Mouse (Mus musculus): Measurements from ENCODE around the gene Atmin. TPM values are rescaled to one million over a fixed set of nuclear protein-coding genes. Genes with fewer than 3 reads are reported as not detected.
A peak's percentile ranks its signal among the peaks of the same experiment; 100 is the strongest.

Gene Atmin
- 10 to 100 TPM; 43.9 to 47.8 TPM for total RNA-seq (2021)
- long read RNA-seq, full-length matches to known transcripts: 43 of 58 reads
- long read RNA-seq, partial matches to known transcripts: 14 of 58 reads
- long read RNA-seq, other reads (novel, unspliced or antisense): 1 of 58 reads

DNA sequence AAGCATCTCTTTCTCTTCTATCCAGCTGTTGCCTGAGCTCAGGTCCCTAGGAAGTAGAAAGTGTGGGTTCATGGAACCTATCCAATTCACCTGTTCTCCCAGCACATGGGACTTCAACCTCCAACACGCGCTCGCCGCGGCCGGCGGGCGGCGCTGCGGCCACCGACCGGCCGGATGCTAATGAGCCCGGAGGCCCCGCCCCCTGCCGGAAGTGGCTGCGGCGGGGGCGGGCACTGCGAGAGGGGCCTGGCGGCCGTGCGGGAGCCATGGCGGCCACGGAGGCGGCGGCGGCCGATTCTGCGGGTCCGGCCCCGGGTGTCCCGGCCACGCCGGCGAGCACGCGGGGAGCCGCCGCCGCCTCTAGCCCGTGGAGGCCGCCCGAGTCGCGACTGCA is at the start of gene Atmin:
Gene Atmin, plus strand, starts transcription at position 233 of the 394 bp plus-strand sequence.
- DNase-seq (ENCODE audit: low spot score in 2 of 2): peak; percentile 57 to 85

DNA sequence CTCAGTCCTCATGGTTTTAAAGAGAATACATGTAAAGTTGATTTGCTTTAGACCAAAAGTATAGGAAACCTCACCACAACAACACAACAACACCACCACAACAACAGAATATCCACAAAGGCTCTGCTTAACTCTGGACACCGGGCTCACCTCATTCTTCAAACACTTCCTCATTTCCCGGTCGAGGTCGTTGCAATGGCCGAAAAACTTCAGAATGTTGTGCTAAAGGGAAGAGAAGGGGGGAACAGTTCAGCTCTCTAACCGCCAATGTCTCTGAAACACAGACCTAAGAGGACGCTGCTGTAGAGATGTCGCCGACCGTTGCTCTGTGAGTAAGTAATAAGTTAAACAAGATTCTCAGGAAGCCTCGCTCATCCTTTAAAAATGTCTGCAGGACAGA is 49.3 kb upstream of the Atmin start:
- no peak for DNase-seq (ENCODE audit: low spot score in 2 of 2)

DNA sequence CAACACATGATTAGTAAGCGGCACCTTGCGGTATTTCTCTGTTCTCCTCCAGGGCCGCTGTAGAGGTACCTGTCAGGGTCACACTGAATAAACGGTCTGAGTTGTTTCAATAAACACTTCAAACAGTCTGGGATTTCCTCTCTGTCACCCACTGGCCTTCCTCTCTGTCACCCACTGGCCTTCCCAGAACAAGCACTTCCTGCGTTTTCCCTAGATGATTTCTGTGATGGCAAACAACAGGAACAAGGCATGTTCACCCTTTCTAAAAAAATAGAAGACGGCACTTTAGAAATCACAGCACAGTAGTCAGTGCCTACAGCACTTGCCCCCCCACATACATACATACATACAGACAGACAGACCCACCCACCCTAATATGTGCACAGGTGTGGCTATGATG is 47.7 kb upstream of the Atmin start:
- no peak for DNase-seq (ENCODE audit: low spot score in 2 of 2)

DNA sequence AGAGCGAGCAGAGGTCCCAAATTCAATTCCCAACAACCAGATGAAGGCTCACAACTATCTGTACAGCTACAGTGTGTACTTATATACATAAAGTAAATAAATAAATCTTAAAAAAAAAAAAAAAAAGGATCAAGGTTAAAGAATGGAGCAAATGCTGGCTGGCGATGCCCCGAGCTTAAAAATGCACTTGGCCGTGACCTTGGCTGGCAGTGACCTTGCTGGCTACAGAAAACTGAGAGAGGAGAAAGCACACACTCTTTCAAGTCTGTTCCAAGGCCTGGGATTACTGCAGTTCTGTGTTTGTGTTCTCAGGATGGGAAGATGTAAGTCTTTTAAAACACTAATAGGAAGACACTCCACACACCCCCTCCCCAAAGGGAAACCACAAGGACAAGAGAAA is 38.5 kb upstream of the Atmin start:
- no peak for DNase-seq (ENCODE audit: low spot score in 2 of 2)

DNA sequence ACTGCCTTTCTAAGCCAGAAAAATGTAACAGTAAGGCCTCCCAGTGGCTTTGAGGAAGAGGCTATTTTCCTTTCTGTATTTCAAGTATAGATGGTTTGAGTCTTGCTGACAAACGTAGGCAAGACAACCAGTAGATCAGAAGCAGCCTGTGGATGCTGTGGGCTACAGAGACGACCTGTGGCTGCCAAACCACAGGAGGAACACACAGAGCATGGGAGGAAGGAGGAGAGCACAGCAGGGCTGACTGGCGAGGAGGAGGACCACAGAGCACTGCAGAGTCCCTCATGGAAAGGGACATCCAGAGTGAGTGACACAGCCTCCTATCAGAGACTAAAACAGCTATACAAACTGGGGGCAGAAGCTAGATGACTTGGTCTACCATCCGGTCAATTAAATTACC is 37.9 kb upstream of the Atmin start:
- no peak for DNase-seq (ENCODE audit: low spot score in 2 of 2)

DNA sequence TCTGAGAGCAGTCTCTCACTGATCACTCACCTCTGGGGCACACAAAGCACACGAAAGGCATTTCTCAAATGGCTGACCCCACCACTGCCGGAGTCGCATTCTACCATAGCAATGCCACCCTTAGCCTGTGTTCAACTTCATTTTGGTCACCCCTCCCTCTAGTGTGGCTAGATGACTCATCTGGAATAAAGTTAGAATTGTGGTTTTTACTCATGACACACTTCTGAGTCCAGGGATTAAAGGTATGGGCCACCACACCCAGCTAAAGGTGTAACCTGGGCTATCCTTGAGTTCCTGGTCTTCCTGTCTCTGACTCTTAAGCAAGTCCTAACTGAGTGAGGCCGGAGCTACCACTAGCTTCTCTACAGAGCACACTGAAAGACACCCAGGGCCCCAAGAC is 37.4 kb upstream of the Atmin start:
- DNase-seq (ENCODE audit: low spot score in 2 of 2): no peak

DNA sequence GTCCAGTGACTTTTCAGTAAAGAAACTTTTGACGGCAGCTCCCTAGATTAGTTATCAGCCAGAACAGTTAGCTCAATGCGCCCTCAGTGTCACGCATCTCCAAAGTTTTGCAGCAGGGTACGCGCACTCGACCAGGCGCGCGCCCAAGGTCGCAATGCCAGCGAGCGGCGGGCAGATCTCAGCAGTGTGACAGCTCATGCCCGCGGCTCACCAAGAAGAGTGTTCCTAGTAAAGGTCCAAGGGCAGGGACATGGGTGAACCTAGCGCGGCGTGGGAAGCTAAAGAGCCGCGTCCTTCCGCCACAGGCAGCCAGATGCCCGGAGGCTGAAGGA is 22.2 kb upstream of the Atmin start:
- DNase-seq (ENCODE audit: low spot score in 2 of 2): no peak

DNA sequence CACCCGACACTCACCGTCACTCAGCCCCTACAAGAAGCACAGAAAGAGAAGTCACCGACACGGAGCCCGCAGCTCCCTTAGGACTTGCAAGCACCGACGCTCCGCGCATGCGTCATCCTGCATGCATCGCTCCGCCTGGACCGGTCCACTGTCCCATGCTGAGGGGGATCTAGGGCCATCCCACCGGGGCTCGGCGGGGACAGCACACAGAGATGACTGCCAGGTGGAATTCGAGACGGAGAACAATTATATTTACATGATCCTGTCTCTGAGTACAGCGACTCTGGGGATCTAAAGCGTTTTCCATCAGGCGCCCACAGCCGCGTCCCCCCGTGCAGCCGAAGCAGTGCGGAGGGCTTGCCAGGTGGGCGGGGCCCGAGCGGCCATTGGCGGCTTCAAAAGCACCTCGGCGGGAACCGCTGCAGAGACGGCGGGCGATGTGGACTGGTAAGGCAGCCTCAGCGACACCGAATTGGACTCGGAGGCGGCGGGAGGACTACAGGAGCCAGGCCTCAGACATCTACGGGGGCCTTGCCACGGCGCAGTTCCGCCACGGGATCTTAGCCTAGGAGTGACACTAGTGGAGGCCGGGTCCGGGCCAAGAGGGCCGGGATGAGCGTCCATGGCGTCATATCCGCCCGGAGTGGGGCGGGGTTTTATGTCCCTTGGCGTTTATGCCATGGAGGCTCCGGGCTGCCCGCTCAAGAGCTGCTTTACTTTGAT is 21.7 kb upstream of the Atmin start, which contains the start of the genes Cmc2 and Cenpn:
Gene Cmc2, minus strand, starts transcription at position 119 of the 723 bp plus-strand sequence.
Gene Cenpn, plus strand, starts transcription at position 394 of the 723 bp plus-strand sequence.
- DNase-seq (ENCODE audit: low spot score in 2 of 2): peak; percentile 87 to 93

DNA sequence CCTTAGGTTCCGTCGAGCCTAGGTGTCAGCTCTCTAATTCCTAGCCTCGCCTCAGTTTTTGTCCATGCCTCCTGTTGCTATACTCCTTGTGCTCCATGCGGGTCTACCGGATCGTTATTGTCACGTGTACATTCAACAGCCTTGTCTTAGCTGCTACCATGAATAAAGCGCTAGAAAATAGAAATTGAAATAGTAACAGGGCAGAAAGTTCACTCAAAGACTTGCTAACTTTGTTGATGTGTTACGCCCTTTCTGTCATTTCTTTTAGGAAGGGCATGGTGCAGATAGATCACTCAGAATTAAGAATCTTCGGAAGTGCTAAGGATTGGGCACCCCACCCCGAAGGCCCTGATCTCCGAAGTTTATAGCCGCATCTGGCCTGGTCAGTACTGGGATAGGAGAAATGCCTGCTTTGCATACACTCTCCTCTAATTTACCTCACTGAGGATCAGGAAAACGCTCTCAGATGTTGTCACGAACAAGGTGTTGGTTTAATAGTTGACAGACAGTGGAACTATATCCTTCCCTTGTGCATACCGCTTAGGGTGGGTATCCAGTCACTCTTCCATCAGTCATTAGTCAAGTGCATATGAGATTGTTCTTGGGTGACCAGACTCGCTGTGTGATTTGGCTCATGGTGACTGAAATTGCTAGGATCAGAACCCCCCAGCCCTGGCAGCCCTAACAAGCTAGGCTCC is 21.0 kb upstream of the Atmin start:
- no peak for DNase-seq (ENCODE audit: low spot score in 2 of 2)

DNA sequence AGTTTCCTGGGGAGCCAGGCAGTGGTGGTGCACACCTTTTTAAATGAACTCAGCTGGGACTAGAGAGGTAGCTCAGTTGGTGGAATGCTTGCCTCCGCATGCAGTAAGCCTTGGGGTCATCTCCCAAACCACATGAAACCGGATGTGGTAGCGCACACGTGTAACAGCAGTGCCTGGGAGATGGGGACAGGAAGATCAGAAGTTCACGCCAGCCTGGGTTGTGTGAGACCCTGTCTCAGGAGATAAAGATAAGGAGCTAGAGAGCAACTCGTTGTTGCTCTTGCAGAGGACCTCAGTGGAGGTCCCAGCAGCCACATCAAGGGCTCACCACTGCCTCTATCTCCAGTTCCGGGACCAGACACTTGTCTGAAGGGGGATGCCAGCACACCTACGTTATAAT is 19.7 kb upstream of the Atmin start:
- DNase-seq (ENCODE audit: low spot score in 2 of 2): no peak

DNA sequence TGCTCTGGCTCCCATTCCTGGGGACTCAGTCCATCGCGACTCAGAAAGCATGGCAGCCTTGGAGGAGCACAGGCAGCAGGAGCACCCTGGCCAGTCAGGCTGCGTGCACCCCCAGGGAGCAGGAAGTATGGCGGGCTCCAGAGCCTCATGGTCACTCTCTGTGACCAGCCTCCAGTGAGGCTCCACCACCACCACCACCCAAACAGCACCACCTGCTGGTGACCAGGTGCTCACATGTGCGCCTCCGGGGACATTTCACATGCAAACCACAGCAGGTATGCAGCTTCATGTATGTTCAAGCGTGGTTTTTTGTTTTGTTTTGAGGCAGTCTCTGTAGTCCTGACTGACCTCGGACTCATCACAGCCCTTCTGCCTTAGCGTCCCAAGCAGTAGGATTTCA is 15.3 kb upstream of the Atmin start:
- DNase-seq (ENCODE audit: low spot score in 2 of 2): no peak

DNA sequence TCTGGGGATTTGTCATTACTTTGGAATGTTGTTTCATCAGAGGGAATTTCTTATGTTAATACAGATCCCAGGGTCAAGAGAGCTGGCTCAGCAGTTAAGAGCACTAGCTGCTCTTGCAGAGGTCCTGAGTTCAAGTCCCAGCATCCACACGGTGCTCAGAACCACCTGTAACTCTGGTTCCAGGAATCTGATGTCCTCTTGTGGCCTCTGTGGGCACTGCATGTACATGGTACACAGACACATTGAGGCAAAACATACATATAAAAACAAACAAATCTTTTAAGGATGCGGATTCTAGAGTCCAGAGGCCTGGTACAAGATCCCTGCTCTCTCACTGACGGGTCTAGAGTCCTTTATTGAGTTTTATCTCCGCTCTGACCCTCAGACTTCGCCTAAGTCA is 14.6 kb upstream of the Atmin start:
- no peak for DNase-seq (ENCODE audit: low spot score in 2 of 2)

DNA sequence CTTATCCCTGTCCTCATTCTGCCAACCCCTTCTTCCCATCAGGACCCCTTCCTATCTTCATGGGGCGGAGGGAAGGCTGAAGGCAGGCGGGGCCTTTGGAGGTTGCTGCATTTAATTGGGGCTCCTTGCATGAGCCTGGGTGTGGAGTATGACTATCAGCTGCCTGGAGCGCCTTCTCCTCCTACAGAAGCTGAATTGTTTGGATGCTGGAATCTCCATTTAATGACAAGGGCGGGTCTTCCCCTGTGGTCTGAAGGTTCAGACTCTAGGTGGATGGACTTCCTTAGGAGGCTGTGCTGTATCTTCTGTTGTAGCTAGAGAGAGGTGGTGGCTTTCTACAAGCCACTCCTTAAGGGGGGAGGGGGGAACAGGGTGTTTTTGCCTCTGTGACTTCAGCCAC is 8.2 kb upstream of the Atmin start:
- no peak for DNase-seq (ENCODE audit: low spot score in 2 of 2)

DNA sequence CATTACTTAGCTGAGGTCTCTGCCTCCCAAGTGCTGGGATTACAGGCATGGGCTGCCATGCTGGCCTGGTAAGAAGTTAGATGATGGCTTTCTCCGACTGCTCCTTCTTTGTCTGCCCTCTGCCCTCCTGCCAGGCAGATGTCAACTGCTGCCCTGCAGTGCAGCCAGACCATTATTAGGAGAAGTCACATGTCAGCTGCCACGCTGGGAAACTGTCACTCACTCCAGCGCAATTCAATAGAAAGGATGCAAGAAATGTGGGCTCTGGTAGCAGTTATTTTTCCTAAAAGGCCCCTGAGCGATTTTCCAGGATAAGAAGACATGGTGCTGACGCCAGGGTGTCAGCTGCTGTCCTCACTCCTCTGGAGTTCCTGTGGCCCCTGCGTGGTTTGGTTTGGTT is 7.7 kb upstream of the Atmin start:
- no peak for DNase-seq (ENCODE audit: low spot score in 2 of 2)

DNA sequence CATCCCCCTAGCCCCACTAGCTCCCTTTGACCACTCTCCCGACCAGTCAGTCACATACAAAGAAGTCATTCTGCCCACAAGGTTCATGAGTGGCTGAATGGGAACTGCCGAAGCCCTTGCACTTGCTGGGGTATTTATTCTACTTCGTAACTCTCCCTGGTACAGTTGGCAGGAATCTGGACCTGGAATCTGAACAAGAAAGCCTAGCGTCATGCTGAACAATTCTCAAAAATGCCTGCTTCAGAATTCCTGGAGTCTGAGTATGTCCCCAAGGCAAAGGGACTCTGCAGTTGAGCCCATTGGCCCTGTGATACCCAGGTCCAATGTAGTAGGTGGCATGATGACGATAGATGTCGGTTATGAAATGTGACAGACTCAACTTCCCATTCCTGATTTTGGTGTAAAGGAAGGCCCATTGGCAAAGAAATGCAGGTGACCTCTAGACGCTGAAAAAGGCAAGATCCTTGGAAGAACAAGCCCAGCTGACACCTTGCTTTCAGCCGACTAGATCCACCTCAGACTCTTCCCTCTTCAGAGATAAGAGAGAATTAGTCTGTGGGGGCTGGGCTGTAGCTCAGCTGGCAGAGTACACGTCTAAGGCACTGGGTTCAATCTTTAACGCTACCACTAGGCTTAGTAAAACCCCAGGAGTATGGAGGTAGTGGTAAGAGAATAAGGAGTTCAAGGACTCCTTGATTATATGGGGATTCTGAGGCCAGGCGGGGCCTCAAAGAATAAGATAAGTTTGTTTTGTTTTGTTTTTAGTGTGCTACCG is 722 bp upstream of the Atmin start:
- no peak for DNase-seq (ENCODE audit: low spot score in 2 of 2)

DNA sequence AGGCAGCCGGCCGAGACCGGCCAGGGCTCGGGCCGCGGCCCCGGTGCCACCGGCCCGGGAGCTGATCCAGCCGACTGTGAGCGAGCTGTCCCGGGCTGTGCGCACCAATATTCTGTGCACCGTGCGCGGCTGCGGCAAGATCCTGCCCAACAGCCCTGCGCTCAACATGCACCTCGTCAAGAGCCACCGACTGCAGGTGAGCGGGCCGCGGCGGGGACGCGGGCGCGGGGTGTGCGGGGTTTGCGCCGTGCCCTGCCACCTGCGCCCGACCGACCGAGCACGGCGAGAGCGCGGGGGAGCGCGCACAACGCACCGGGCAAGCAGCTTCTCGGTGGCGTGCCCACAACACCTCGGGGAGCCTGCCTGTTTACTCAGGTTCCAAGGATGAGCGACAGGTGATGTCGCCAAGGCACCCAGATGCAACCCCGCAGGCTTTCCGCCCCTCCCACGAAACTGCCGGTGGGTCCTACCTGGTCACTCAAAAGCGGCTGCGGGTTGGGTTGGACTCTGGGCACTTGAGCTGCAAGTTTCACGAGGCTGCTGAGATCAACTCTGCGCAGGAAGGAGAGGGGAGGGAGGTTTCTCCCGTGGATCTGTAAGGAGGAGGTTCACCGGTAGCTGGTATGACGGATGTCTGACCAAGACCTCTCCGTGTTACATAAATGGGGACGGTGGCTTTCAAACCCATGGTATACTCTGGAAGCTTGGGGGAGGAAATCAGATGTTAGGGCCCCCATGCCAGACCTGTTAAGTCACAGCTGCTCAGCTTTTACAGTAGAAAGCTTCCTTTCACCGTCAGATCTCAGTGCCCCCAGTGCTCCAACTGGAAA is 577 bp downstream of the Atmin start:
- DNase-seq (ENCODE audit: low spot score in 2 of 2): peak; percentile 15 to 24

DNA sequence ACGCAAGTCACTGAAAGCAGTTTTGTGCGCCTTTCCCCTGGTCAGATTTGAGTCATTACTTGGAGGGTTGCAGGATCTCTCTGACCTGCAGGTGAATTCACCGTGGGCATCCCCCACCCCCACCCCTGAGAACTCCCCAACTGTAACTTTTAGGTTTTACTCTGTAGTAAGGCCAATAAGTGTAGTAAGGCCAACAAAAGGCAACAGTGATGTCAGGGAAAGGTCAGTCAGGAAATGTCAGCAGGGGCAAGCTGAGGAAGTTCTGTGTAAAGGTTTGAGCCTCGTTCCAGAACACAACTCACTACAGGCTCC is 1.1 kb downstream of the Atmin start:
- DNase-seq (ENCODE audit: low spot score in 2 of 2): no peak

DNA sequence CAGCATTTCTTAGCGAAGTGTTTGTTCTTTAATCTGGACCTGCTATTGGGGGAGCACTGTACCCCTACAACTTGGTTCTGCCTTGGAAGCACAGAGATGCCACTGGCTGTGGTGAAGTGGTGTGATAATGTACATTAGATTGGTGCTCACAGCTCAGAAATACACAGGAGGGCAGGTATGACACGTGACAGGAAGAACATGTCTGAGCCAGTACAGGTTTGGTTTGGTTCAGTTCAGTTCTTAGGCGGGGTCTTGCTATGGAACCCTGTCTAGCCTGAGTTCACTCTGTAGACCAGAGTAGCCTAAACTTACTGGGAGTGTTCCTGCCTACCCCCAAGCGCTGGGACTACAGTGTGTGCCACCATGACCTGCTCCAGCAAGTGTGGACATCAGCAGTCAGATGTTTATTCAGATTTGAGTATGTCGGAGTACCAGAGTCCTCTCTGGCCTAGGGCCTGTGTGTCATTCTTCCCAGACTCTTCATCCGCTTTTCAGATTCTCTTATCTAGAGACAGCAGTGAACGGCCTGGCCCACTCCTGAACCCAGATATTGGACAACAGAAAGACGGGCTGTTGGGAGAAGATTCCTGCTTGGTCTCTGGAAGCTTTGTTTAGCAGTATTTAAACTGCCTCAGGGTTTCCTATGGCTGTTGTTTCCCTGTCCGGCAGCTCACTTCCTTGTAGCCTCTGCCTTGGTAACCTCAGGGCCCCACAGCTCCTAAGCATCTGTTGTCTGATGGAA is 2.1 kb downstream of the Atmin start:
- DNase-seq (ENCODE audit: low spot score in 2 of 2): no peak

DNA sequence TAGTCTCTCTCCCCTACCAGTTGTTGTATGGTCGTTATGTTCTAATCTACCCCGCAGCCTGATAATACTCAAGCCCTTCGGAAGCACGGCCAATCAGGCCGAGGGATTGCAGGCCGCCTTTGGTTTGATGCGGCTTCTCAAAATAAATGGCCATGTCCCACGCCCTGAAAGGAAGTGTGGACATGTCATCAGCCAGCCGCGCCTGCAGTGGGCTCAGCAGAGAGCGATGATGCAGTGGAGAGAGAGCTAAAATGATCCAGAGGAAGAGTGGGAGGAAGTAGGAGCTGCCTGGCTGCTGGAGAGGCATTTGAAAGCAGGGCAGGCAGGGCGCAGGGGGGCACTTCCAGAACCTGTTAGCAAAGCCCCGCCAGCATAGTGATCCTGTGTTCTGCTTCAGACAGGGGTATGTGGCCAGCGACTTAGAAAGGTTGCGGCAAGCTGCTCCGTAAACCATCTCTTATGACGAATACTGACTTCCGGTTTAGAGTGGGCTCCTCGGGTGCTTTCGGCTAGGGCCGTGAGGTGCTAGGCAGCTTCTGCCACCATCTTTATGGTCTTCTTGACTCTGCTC is 3.2 kb downstream of the Atmin start:
- peak; percentile 33 to 57 for DNase-seq (ENCODE audit: low spot score in 2 of 2)

DNA sequence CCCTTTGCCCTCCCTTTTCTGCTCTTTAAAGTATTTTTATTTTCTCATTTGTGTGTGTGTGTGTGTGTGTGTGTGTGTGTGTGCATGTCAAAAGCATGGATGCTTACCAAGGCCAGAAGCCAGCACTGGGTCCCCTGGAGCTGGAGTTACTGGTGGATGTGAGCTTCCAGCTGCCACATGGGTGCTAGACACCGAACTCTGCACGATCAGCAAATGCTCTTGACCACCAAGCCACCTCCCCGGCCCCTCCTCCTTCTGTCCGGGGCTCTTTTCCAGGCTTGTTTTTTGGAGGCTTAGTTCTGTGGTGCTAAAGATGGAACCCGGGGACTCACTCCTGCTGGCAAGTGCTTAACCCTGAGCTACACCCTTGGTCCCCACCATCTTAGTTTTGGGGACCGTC is 3.7 kb downstream of the Atmin start:
- DNase-seq (ENCODE audit: low spot score in 2 of 2): no peak

Data from layer of hippocampus, adult 18-20 months (tissue).